Mouse (Mus musculus) C2C12 (cell line): Measurements from ENCODE around the gene Sppl3.

Source experiments
- CEBPB ChIP-seq: IDR thresholded peaks from one replicate; pipeline ENCODE4 v1.6.1; 2011; ENCODE audit warnings: low read depth, mild to moderate bottlenecking, control low read depth, moderate library complexity
- CTCF ChIP-seq: IDR thresholded peaks from one replicate; pipeline ENCODE4 v1.5.1; 2011; ENCODE audit not compliant: control insufficient read depth, insufficient read depth, insufficient read length
- FOSL1 ChIP-seq: IDR thresholded peaks from one replicate; pipeline ENCODE4 v1.8.0; 2011; ENCODE audit warnings: mild to moderate bottlenecking, low read length; ENCODE audit not compliant: poor library complexity, insufficient read depth, severe bottlenecking
- MAX ChIP-seq: IDR thresholded peaks from one replicate; pipeline ENCODE4 v1.6.1; 2011; ENCODE audit warnings: mild to moderate bottlenecking, control low read depth
- MYOD1 ChIP-seq: IDR thresholded peaks from one replicate; pipeline ENCODE4 v1.6.1; 2011; ENCODE audit warnings: low read depth; ENCODE audit not compliant: control insufficient read depth, insufficient read length
- MYOG ChIP-seq: IDR thresholded peaks from one replicate; pipeline ENCODE4 v1.6.1; 2011; ENCODE audit not compliant: control insufficient read depth, insufficient read length; ENCODE audit errors: extremely low read depth
- USF1 ChIP-seq: IDR thresholded peaks from one replicate; pipeline ENCODE4 v1.6.1; 2011; ENCODE audit warnings: low read depth, mild to moderate bottlenecking, control low read depth, moderate library complexity

- TF ChIP-seq CTCF (no peak), MAX (no peak), MYOD1 (no peak), USF1 (no peak), MYOG (no peak), CEBPB (no peak), FOSL1 (no peak)
These were observed 100.2 kb downstream of the Sppl3 start for GRCm38 (mm10) chr5:115111156-115111555.
